Mouse (Mus musculus): ENCODE data around the gene Wee1. TPM values are rescaled to one million over a fixed set of nuclear protein-coding genes. Genes with fewer than 3 reads are reported as not detected.

Gene Wee1
- 4.0 and 4.1 TPM in 2 replicates for polyA plus RNA-seq (2012; ENCODE audit: insufficient read depth, low replicate concordance)

GRCm38 (mm10) chr7:110121516-110122288 lies at the start of gene Wee1:
Wee1 (plus strand) TSS chr7:110122046.
- no peaks in the 10 kb centered on the region for H3K27me3 ChIP-seq (replicated peaks)
- H3K4me1 ChIP-seq: peaks cover 34% of the 10 kb centered on the region
- TF ChIP-seq FLI1 (IDR thresholded peaks at IDR 0.05; ENCODE audit: low read length) (peak; percentile 6; the same call in 1 of the 2 replicates), GATA1 (IDR thresholded peaks at IDR 0.05; ENCODE audit: borderline replicate concordance, low read length) (no peak)

DNA sequence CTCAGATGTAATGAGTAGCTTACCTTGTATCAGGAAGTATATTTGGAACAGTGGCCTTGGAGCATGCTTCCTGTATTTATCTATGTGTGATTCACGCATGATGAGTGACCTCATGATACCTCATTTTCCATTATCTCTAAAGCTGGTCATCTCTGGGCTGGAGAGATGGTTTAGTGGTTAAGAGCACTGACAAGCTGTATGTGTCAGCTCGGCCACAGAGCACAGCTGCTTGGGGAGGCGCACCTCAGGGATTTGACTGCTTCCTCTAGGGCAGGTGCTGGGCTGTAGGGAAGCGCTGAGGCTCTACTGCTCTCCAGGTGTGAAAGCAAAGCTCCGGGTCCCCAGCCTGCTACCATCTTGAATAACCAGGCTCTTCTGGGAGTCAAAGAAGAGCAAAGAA lies 43.7 kb upstream of the Wee1 start:
- Histone ChIP-seq H3K4me3 (replicated peaks) (no peak overlapping the region), H3K27me3 (replicated peaks) (no peaks in the 10 kb centered on the region), H3K9me3 (no peaks in the 10 kb centered on the region), H3K36me3 (replicated peaks; ENCODE audit: low read length) (peaks cover 96% of the 10 kb centered on the region), H3K4me1 (peaks cover 6% of the 10 kb centered on the region)
- TF ChIP-seq FLI1 (IDR thresholded peaks at IDR 0.05; ENCODE audit: low read length) (no peak), GATA1 (IDR thresholded peaks at IDR 0.05; ENCODE audit: borderline replicate concordance, low read length) (no peak)

More at GRCm38 (mm10) chr7:110121516-110122288, at the start of gene Wee1:
- Histone ChIP-seq H3K4me3 (replicated peaks) (peak within 1 kb of the TSS; percentile 100), H3K36me3 (replicated peaks; ENCODE audit: low read length) (peaks cover 6% of the 10 kb centered on the region), H3K9me3 (no peaks in the 10 kb centered on the region)

- Histone ChIP-seq H3K4me1 (peaks cover 4% of the 10 kb centered on the region; the same call in 1 of the 2 replicates), H3K36me3 (replicated peaks; ENCODE audit: low read length) (peaks cover 98% of the 10 kb centered on the region), H3K4me3 (replicated peaks) (no peak overlapping the region), H3K9me3 (no peaks in the 10 kb centered on the region), H3K27me3 (replicated peaks) (no peaks in the 10 kb centered on the region)
- TF ChIP-seq FLI1 (IDR thresholded peaks at IDR 0.05; ENCODE audit: low read length) (no peak), GATA1 (IDR thresholded peaks at IDR 0.05; ENCODE audit: borderline replicate concordance, low read length) (no peak)
Observed at GRCm38 (mm10) chr7:110083386-110084165, 38.3 kb upstream of the Wee1 start.

DNA sequence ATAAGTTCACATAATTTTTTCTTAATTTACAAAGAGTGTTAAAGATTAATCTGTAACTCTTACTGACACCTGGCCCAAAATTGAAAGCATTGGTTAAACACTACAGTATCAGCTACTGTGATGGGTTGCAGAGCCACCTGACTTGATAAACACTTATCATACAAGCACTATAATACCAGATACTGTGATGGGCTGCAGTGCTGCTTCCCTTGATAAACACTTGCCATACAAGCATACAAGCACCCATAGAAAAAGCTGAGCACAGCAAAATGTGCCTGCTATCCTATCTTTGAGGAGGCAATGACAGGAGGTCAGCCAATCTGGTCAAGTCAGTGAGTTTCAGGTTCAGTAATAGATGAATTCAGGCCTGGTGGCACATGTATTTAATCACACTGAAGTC lies 36.6 kb upstream of the Wee1 start:
- Histone ChIP-seq H3K4me3 (replicated peaks) (no peak overlapping the region), H3K36me3 (replicated peaks; ENCODE audit: low read length) (peaks cover 99% of the 10 kb centered on the region), H3K9me3 (no peaks in the 10 kb centered on the region), H3K4me1 (peaks cover 4% of the 10 kb centered on the region; the same call in 1 of the 2 replicates), H3K27me3 (replicated peaks) (no peaks in the 10 kb centered on the region)
- TF ChIP-seq GATA1 (IDR thresholded peaks at IDR 0.05; ENCODE audit: borderline replicate concordance, low read length) (no peak), FLI1 (IDR thresholded peaks at IDR 0.05; ENCODE audit: low read length) (no peak)

DNA sequence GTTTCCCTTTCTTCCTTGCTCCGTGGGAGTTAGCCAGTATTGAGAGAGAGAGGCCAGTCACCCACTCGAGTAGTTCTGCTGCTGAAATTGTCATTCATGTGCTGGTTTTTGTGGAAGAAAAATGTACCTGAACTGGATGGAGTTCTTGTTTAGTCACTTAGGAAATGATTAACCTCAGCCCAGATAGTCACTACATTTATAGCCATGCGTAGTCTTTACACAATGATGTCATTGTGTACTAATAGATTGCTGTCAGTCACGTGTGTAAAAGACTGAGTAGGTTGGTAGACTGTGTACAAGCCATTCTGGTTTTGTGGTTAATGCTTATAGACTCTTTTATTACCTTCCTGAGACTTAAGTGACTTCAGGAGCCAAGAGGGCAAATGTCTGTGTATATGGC lies 33.9 kb upstream of the Wee1 start:
- peaks cover 100% of the 10 kb centered on the region for H3K36me3 ChIP-seq (replicated peaks; ENCODE audit: low read length)
- H3K4me3 ChIP-seq (replicated peaks): no peak overlapping the region
- H3K27me3 ChIP-seq (replicated peaks): no peaks in the 10 kb centered on the region
- no peaks in the 10 kb centered on the region for H3K9me3 ChIP-seq
- peaks cover 4% of the 10 kb centered on the region; the same call in 1 of the 2 replicates for H3K4me1 ChIP-seq
- TF ChIP-seq GATA1 (IDR thresholded peaks at IDR 0.05; ENCODE audit: borderline replicate concordance, low read length) (no peak), FLI1 (IDR thresholded peaks at IDR 0.05; ENCODE audit: low read length) (no peak)

DNA sequence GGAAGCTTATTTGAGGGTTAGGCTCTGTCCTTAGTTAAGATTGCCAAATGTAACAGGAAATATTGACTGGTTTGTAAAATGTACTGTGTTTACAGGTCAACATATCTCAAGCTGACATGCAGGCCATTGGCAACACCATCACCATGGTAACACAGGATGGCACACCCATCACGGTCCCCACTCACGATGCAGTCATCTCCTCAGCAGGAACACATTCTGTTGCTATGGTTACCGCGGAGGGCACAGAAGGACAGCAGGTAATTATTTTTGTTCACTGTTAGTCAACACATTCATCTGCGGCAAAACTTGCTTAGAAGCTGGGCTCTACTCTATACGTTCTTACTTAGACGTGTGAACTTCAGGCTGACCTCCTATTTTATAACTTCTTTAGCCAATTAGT lies 30.2 kb upstream of the Wee1 start:
- Histone ChIP-seq H3K36me3 (replicated peaks; ENCODE audit: low read length) (peaks cover 98% of the 10 kb centered on the region), H3K27me3 (replicated peaks) (no peaks in the 10 kb centered on the region), H3K9me3 (no peaks in the 10 kb centered on the region), H3K4me3 (replicated peaks) (peak overlapping the region; percentile 62), H3K4me1 (peaks cover 6% of the 10 kb centered on the region)
- TF ChIP-seq GATA1 (IDR thresholded peaks at IDR 0.05; ENCODE audit: borderline replicate concordance, low read length): no peak

DNA sequence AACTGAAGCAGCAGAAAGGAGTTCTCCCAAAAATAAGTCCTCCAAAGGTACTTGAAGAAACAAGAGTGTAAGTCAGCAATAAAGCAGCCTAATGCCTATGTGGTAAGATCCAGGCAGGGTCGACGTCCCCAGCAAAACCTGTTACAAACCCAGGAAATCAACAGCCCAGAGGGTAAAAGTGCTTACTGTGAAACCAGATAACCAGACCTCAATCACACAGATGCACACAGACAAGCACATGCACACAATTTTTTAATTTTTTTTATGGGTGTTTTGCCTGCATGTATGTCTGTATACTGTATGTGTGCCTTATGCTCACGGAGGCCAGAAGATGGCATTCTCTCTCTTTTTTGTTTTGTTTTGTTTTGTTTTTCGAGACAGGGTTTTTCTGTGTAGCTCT lies 25.5 kb upstream of the Wee1 start:
- Histone ChIP-seq H3K4me1 (peaks cover 22% of the 10 kb centered on the region), H3K4me3 (replicated peaks) (no peak overlapping the region), H3K9me3 (peaks cover 5% of the 10 kb centered on the region), H3K27me3 (replicated peaks) (peaks cover 2% of the 10 kb centered on the region), H3K36me3 (replicated peaks; ENCODE audit: low read length) (peaks cover 62% of the 10 kb centered on the region)
- TF ChIP-seq FLI1 (IDR thresholded peaks at IDR 0.05; ENCODE audit: low read length) (no peak), GATA1 (IDR thresholded peaks at IDR 0.05; ENCODE audit: borderline replicate concordance, low read length) (no peak)

- peaks cover 2% of the 10 kb centered on the region for H3K27me3 ChIP-seq (replicated peaks)
- peaks cover 22% of the 10 kb centered on the region for H3K4me1 ChIP-seq
- TF ChIP-seq GATA1 (IDR thresholded peaks at IDR 0.05; ENCODE audit: borderline replicate concordance, low read length) (no peak), FLI1 (IDR thresholded peaks at IDR 0.05; ENCODE audit: low read length) (no peak)
- H3K4me3 ChIP-seq (replicated peaks): no peak overlapping the region
- H3K9me3 ChIP-seq: peaks cover 5% of the 10 kb centered on the region
- peaks cover 53% of the 10 kb centered on the region for H3K36me3 ChIP-seq (replicated peaks; ENCODE audit: low read length)
Observed at GRCm38 (mm10) chr7:110097106-110097793, 24.6 kb upstream of the Wee1 start.

- H3K4me3 ChIP-seq (replicated peaks): no peak overlapping the region
- H3K4me1 ChIP-seq: peaks cover 24% of the 10 kb centered on the region
- H3K36me3 ChIP-seq (replicated peaks; ENCODE audit: low read length): peaks cover 18% of the 10 kb centered on the region
- H3K9me3 ChIP-seq: peaks cover 5% of the 10 kb centered on the region
- peaks cover 2% of the 10 kb centered on the region for H3K27me3 ChIP-seq (replicated peaks)
- TF ChIP-seq GATA1 (IDR thresholded peaks at IDR 0.05; ENCODE audit: borderline replicate concordance, low read length) (no peak), FLI1 (IDR thresholded peaks at IDR 0.05; ENCODE audit: low read length) (no peak)
Observed at GRCm38 (mm10) chr7:110100854-110101253, 21.0 kb upstream of the Wee1 start.

All from megakaryocyte, embryonic 14.5 days (primary cell).